Mouse (Mus musculus) intestine, embryonic 14.5 days (tissue): Measurements from ENCODE around the gene Otud7a. TPM values are rescaled to one million over a fixed set of nuclear protein-coding genes. Genes with fewer than 3 reads are reported as not detected.

Source experiments
- ATAC-seq: fragments of 200-750 bp; cut with Nextera tagmentation; replicated peaks from 2 replicates; pipeline ENCODE4 v1.8.0; 2017; ENCODE audit warnings: low read depth, moderate number of reproducible peaks, moderate TSS enrichment, moderate library complexity; ENCODE audit not compliant: low FRiP score, low TSS enrichment
- DNase-seq: peaks from one replicate; pipeline ENCODE4 v3.0.0-alpha.2; 2018; ENCODE audit warnings: low spot score
- H3K27ac ChIP-seq: fragments of 300-500 bp; sonication (generic); 2 replicates; pipeline ENCODE4 v1.5.1; 2014; ENCODE audit warnings: low read depth, mild to moderate bottlenecking, control low read depth
- H3K27me3 ChIP-seq: fragments of 300-500 bp; sonication (generic); replicated peaks from 2 replicates; pipeline ENCODE4 v1.6.1; 2014; ENCODE audit warnings: low read length, control low read depth; ENCODE audit not compliant: control insufficient read depth, insufficient read depth
- H3K36me3 ChIP-seq: fragments of 300-500 bp; sonication (generic); 2 replicates; pipeline ENCODE4 v1.6.1; 2014; ENCODE audit warnings: low read length, control low read depth; ENCODE audit not compliant: control insufficient read depth, insufficient read depth
- H3K4me1 ChIP-seq: fragments of 300-500 bp; sonication (generic); replicated peaks from 2 replicates; pipeline ENCODE4 v1.6.1; 2014; ENCODE audit warnings: low read length, control low read depth, mixed read lengths; ENCODE audit not compliant: control insufficient read depth, insufficient read depth
- H3K4me2 ChIP-seq: fragments of 300-500 bp; sonication (generic); 2 replicates; pipeline ENCODE4 v1.6.1; 2014; ENCODE audit warnings: low read length
- H3K4me3 ChIP-seq: fragments of 300-500 bp; sonication (generic); 2 replicates; pipeline ENCODE4 v1.5.1; 2014; ENCODE audit warnings: low read depth, low read length, control low read depth, mixed read lengths
- H3K9ac ChIP-seq: fragments of 300-500 bp; sonication (generic); 2 replicates; pipeline ENCODE4 v1.6.1; 2014; ENCODE audit warnings: mild to moderate bottlenecking, low read length
- H3K9me3 ChIP-seq: fragments of 300-500 bp; sonication (generic); 2 replicates; pipeline ENCODE4 v1.6.1; 2016; ENCODE audit warnings: low read length, control low read depth; ENCODE audit not compliant: control insufficient read depth
- WGBS: fragments of 180-500 bp; shearing (Covaris S2); extraction: QIAGEN DNeasy Blood & Tissue Kit; methylation state at CpG from one replicate; pipeline ENCODE4 v1.1.7; 2014; 5-methylcytosine and 5-hydroxymethylcytosine counted together
- polyA plus RNA-seq: library from polyadenylated mRNA; unstranded; fragments of >200 nt; fragmentation: Nextera tagmentation; extraction: Ambion mirVana; gene quantifications from 2 replicates; pipeline ENCODE4 v1.2.1, GENCODE M21; 2014

Gene Otud7a
- polyA plus RNA-seq, 1 experiment from 2014 or later: 1.5 TPM

DNA sequence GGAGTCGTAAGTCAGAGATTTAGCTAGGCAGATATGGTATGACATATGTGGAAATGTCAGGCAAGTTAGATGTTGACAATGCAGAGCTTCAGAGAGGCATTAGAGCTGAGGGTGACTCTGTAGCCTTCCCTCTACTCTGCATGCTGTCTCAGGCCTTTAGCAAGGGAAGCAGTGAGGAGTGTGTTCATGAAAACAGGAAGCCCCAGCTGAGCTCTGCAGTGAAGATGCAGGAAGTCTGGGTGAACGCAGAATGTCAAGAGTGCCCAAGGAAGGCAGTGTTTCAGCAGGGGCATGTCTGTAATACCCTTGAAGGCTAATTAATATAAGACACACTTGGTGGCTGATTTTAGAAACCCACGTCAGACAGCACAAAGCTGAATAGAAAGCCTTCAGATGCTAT is 77.9 kb downstream of the Otud7a start:
- DNase-seq (no peak), ATAC-seq (no peak)
- 78% methylated on average over 3 of the region's 3 CpGs for WGBS
- Histone ChIP-seq H3K9me3 (no peaks in the 10 kb centered on the region), H3K4me2 (no peak overlapping the region), H3K4me1 (no peaks in the 10 kb centered on the region), H3K4me3 (no peak overlapping the region), H3K9ac (no peak overlapping the region), H3K27me3 (no peaks in the 10 kb centered on the region), H3K27ac (no peak overlapping the region), H3K36me3 (no peaks in the 10 kb centered on the region)

DNA sequence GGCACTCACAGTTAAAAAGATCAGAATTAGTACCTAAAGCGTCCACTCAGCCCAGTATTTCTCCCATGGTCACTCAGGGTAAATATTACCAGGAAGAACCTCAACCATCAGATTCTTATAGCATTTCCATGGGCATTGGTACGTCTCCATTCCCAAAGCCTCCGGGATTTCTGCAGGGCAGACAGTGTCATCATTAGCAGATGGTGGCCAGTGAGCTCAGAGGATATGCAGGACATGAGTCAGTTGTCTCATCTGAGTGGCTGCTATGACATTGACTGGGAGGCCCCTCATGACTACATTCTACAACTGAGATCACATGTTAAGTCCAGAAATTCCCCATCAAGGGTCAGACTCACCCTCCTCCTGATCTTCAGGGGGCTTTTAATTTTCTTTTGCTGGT is 78.5 kb downstream of the Otud7a start:
- no peak overlapping the region for H3K4me3 ChIP-seq
- H3K4me2 ChIP-seq: no peak overlapping the region
- no peaks in the 10 kb centered on the region for H3K36me3 ChIP-seq
- no peak overlapping the region for H3K27ac ChIP-seq
- no peak for ATAC-seq
- no peaks in the 10 kb centered on the region for H3K4me1 ChIP-seq
- H3K9ac ChIP-seq: no peak overlapping the region
- H3K9me3 ChIP-seq: no peaks in the 10 kb centered on the region
- 87% methylated on average over 3 of the region's 3 CpGs for WGBS
- DNase-seq: no peak
- no peaks in the 10 kb centered on the region for H3K27me3 ChIP-seq

- no peak for ATAC-seq
- H3K36me3 ChIP-seq: no peaks in the 10 kb centered on the region
- no peak overlapping the region for H3K27ac ChIP-seq
- DNase-seq: no peak
- no peaks in the 10 kb centered on the region for H3K27me3 ChIP-seq
- no peak overlapping the region for H3K9ac ChIP-seq
- WGBS: 94% methylated on average over 4 of the region's 4 CpGs
- no peak overlapping the region for H3K4me3 ChIP-seq
- no peaks in the 10 kb centered on the region for H3K9me3 ChIP-seq
- H3K4me2 ChIP-seq: no peak overlapping the region
- H3K4me1 ChIP-seq: no peaks in the 10 kb centered on the region
Observed at GRCm38 (mm10) chr7:63540293-63540692, 95.7 kb downstream of the Otud7a start.

DNA sequence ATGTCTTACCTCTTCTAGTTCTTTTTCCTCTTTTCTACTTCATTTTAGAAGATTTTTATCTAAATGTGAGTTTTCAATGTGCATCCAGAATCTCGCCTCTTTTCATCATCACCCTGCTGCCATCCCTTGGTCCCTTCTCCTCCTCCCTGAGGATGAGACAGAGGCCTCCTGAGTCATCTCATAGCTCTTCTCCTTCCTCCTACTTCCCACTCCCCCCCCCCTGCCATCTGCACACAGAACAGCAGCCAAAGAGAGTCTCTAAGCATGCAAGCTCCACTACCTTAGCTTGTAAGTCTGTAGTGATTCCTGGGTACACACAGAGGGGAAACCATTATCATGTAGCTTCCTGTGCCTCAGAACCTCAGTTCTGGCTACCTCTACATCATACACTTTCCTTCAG is 109.9 kb downstream of the Otud7a start:
- Histone ChIP-seq H3K9ac (no peak overlapping the region), H3K27ac (no peak overlapping the region), H3K27me3 (no peaks in the 10 kb centered on the region), H3K4me3 (no peak overlapping the region), H3K36me3 (no peaks in the 10 kb centered on the region), H3K4me2 (no peak overlapping the region), H3K9me3 (no peaks in the 10 kb centered on the region), H3K4me1 (no peaks in the 10 kb centered on the region)
- WGBS: 80% methylated on average over 1 of the region's 1 CpGs
- ATAC-seq (no peak), DNase-seq (no peak)

GRCm38 (mm10) chr7:63556324-63556723 is 111.8 kb downstream of the Otud7a start:
- no peak overlapping the region for H3K27ac ChIP-seq
- 63% methylated on average over 5 of the region's 5 CpGs for WGBS
- ATAC-seq (no peak), DNase-seq (no peak)
- no peaks in the 10 kb centered on the region for H3K9me3 ChIP-seq
- H3K4me2 ChIP-seq: no peak overlapping the region
- H3K9ac ChIP-seq: no peak overlapping the region
- no peaks in the 10 kb centered on the region for H3K27me3 ChIP-seq
- H3K4me3 ChIP-seq: no peak overlapping the region
- no peaks in the 10 kb centered on the region for H3K4me1 ChIP-seq
- no peaks in the 10 kb centered on the region for H3K36me3 ChIP-seq

GRCm38 (mm10) chr7:63558918-63559317 is 114.4 kb downstream of the Otud7a start:
- no peak for ATAC-seq

DNA sequence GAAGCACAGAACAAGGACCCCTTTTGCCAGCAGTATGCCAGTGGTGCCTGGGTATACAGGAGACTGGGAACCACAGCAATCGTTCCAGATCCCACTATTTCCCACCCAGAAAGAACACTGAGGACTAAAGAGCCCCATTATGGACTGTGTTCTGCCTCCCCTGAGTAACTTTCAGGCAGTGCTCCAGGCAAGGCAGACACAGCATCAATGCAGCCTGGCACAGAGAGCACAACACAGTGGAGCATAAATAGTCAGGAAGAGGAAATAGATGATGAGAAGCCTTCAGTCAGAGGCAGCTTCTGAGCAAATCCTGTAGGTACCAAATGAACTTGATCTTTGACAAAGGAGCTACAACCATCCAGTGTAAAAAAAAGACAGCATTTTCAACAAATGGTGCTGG is 115.1 kb downstream of the Otud7a start:
- H3K36me3 ChIP-seq: no peaks in the 10 kb centered on the region
- H3K4me1 ChIP-seq: no peaks in the 10 kb centered on the region
- H3K4me3 ChIP-seq: no peak overlapping the region
- no peaks in the 10 kb centered on the region for H3K9me3 ChIP-seq
- ATAC-seq (no peak), DNase-seq (no peak)
- H3K27ac ChIP-seq: no peak overlapping the region
- no peak overlapping the region for H3K9ac ChIP-seq
- WGBS: 68% methylated on average over 1 of the region's 1 CpGs
- H3K27me3 ChIP-seq: no peaks in the 10 kb centered on the region
- H3K4me2 ChIP-seq: no peak overlapping the region

More at GRCm38 (mm10) chr7:63558918-63559317, 114.4 kb downstream of the Otud7a start:
- Histone ChIP-seq H3K4me1 (no peaks in the 10 kb centered on the region), H3K4me3 (no peak overlapping the region), H3K27ac (no peak overlapping the region), H3K9me3 (no peaks in the 10 kb centered on the region), H3K4me2 (no peak overlapping the region), H3K36me3 (no peaks in the 10 kb centered on the region), H3K27me3 (no peaks in the 10 kb centered on the region), H3K9ac (no peak overlapping the region)
- WGBS: 72% methylated on average over 3 of the region's 3 CpGs
- no peak for DNase-seq

GRCm38 (mm10) chr7:63583310-63583709 is 138.8 kb downstream of the Otud7a start:
- H3K9me3 ChIP-seq: no peaks in the 10 kb centered on the region

DNA sequence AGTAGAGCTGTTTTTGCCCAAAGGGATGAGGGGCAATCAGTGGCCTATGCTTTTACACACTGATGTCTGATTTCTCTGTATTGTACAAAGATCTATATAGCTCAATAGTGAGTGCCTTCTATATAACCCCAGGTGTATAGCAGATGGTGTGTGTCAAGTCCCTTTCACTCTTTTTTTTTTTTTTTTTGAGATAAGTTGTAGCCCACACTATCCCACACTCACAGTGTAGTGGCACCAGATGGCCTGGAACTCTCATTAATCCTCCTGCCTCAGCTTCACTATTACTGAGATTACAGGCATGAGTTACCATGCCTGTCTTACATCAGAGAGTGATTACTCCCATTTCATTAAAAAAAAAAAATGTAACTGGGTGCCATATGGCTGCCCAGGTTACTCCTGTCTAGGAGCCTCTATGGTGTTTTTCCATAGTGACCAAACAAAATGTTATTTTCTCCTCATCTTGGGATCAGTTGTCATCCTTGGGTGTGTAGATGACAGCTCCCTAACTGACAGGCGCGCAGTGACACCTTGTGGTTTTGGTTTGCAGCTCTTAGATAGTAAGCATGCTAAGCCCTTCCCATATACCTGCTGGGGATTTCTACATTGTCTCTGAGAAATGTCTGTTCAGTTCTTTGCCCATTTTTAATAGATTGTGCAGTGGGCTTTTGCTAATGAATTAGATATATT is 141.8 kb downstream of the Otud7a start:
- Histone ChIP-seq H3K4me3 (no peak overlapping the region), H3K4me1 (no peaks in the 10 kb centered on the region), H3K4me2 (no peak overlapping the region), H3K9ac (no peak overlapping the region), H3K9me3 (no peaks in the 10 kb centered on the region), H3K36me3 (no peaks in the 10 kb centered on the region), H3K27ac (no peak overlapping the region), H3K27me3 (no peaks in the 10 kb centered on the region)
- DNase-seq (no peak), ATAC-seq (no peak)
- 55% methylated on average over 2 of the region's 2 CpGs for WGBS

More at GRCm38 (mm10) chr7:63583310-63583709, 138.8 kb downstream of the Otud7a start:
- Histone ChIP-seq H3K4me1 (no peaks in the 10 kb centered on the region), H3K9ac (no peak overlapping the region), H3K4me3 (no peak overlapping the region), H3K27me3 (no peaks in the 10 kb centered on the region), H3K27ac (no peak overlapping the region), H3K36me3 (no peaks in the 10 kb centered on the region), H3K4me2 (no peak overlapping the region)
- ATAC-seq: no peak
- DNase-seq: no peak
- WGBS: 64% methylated on average over 2 of the region's 2 CpGs
